Mouse (Mus musculus) hindbrain, embryonic 14.5 days (tissue): Measurements from ENCODE around the gene 1810055G02Rik. TPM values are rescaled to one million over a fixed set of nuclear protein-coding genes. Genes with fewer than 3 reads are reported as not detected.

Source experiments
- ATAC-seq: fragments of 200-750 bp; cut with Nextera tagmentation; 2 replicates; pipeline ENCODE4 v1.8.0; 2017; ENCODE audit warnings: moderate number of reproducible peaks, mild to moderate bottlenecking, moderate TSS enrichment, moderate library complexity; ENCODE audit not compliant: low FRiP score
- DNase-seq: peaks from one replicate; pipeline ENCODE4 v3.0.0-alpha.2; 2015; ENCODE audit warnings: low spot score
- H3K27ac ChIP-seq: fragments of 300-500 bp; sonication (generic); 2 replicates; pipeline ENCODE4 v1.5.1; 2014; ENCODE audit warnings: mild to moderate bottlenecking, moderate library complexity
- H3K27me3 ChIP-seq: fragments of 300-500 bp; sonication (generic); 2 replicates; pipeline ENCODE4 v1.6.1; 2014; ENCODE audit warnings: mild to moderate bottlenecking, low read length, mixed read lengths; ENCODE audit not compliant: control insufficient read depth, insufficient read depth
- H3K36me3 ChIP-seq: fragments of 300-500 bp; sonication (generic); replicated peaks from 2 replicates; pipeline ENCODE4 v1.6.1; 2014; ENCODE audit not compliant: control insufficient read depth, insufficient read depth
- H3K4me1 ChIP-seq: fragments of 300-500 bp; sonication (generic); replicated peaks from 2 replicates; pipeline ENCODE4 v1.6.1; 2014; ENCODE audit warnings: antibody characterized with exemption, low read length, mixed read lengths; ENCODE audit not compliant: control insufficient read depth, insufficient read depth
- H3K4me2 ChIP-seq: fragments of 300-500 bp; sonication (generic); replicated peaks from 2 replicates; pipeline ENCODE4 v1.6.1; 2014; ENCODE audit warnings: mild to moderate bottlenecking, moderate library complexity
- H3K4me3 ChIP-seq: fragments of 300-500 bp; sonication (generic); replicated peaks from 2 replicates; pipeline ENCODE4 v1.5.1; 2014; ENCODE audit warnings: mild to moderate bottlenecking, low read length
- H3K9ac ChIP-seq: fragments of 300-500 bp; sonication (generic); 2 replicates; pipeline ENCODE4 v1.6.1; 2014
- H3K9me3 ChIP-seq: fragments of 300-500 bp; sonication (generic); 2 replicates; pipeline ENCODE4 v1.6.1; 2016; ENCODE audit warnings: low read length; ENCODE audit not compliant: control insufficient read depth
- WGBS: fragments of 180-500 bp; shearing (Covaris S2); extraction: QIAGEN DNeasy Blood & Tissue Kit; methylation state at CpG from one replicate; pipeline ENCODE4 v1.1.7; 2014; 5-methylcytosine and 5-hydroxymethylcytosine counted together
- polyA plus RNA-seq: library from polyadenylated mRNA; unstranded; fragments of >200 nt; fragmentation: Nextera tagmentation; extraction: Ambion mirVana; gene quantifications from 2 replicates; pipeline ENCODE4 v1.2.1, GENCODE M21; 2014

The 1810055G02Rik gene
- polyA plus RNA-seq, 1 experiment from 2014 or later, result 34.0 TPM

- H3K4me1 ChIP-seq, result no peaks in the 10 kb centered on the region
- H3K27ac ChIP-seq, result no peak overlapping the region
- no peak for DNase-seq
- no peak overlapping the region for H3K9ac ChIP-seq
- 69% methylated on average over 6 of the region's 6 CpGs for WGBS
- no peaks in the 10 kb centered on the region for H3K9me3 ChIP-seq
- H3K4me2 ChIP-seq, result no peak overlapping the region
- no peaks in the 10 kb centered on the region for H3K36me3 ChIP-seq
- no peak for ATAC-seq
- H3K27me3 ChIP-seq, result 0 out of 2 replicates have a peak, but pooled peaks cover 1% of the 10 kb centered on the region
- H3K4me3 ChIP-seq, result no peak overlapping the region
These were observed 15.5 kb upstream of the 1810055G02Rik start for GRCm38 (mm10) chr19:3692414-3693145.

- Histone ChIP-seq H3K4me3 (no peak overlapping the region), H3K27ac (no peak overlapping the region), H3K27me3 (no peaks in the 10 kb centered on the region), H3K36me3 (no peaks in the 10 kb centered on the region), H3K9ac (no peak overlapping the region), H3K9me3 (no peaks in the 10 kb centered on the region), H3K4me1 (no peaks in the 10 kb centered on the region), H3K4me2 (no peak overlapping the region)
- ATAC-seq (no peak), DNase-seq (no peak)
- 77% methylated on average over 2 of the region's 2 CpGs for WGBS
These were observed 13.6 kb upstream of the 1810055G02Rik start for GRCm38 (mm10) chr19:3694476-3694875.

GRCm38 (mm10) chr19:3695006-3695405, 13.1 kb upstream of the 1810055G02Rik start:
- Histone ChIP-seq H3K27ac (no peak overlapping the region), H3K9ac (no peak overlapping the region), H3K36me3 (no peaks in the 10 kb centered on the region), H3K9me3 (no peaks in the 10 kb centered on the region), H3K4me1 (no peaks in the 10 kb centered on the region), H3K4me2 (no peak overlapping the region), H3K4me3 (no peak overlapping the region), H3K27me3 (no peaks in the 10 kb centered on the region)
- no peak for ATAC-seq
- DNase-seq, result no peak
- 74% methylated on average over 3 of the region's 3 CpGs for WGBS

- no peaks in the 10 kb centered on the region for H3K4me1 ChIP-seq
- no peaks in the 10 kb centered on the region for H3K9me3 ChIP-seq
- no peaks in the 10 kb centered on the region for H3K27me3 ChIP-seq
- ATAC-seq (no peak), DNase-seq (no peak)
- H3K9ac ChIP-seq, result no peak overlapping the region
- no peaks in the 10 kb centered on the region for H3K36me3 ChIP-seq
- H3K4me3 ChIP-seq, result no peak overlapping the region
- no peak overlapping the region for H3K4me2 ChIP-seq
- no peak overlapping the region for H3K27ac ChIP-seq
- WGBS, result 88% methylated on average over 4 of the region's 4 CpGs
These were observed 12.6 kb upstream of the 1810055G02Rik start for GRCm38 (mm10) chr19:3695471-3695870.

GRCm38 (mm10) chr19:3695976-3696375, 12.1 kb upstream of the 1810055G02Rik start:
- 90% methylated on average over 8 of the region's 8 CpGs for WGBS
- H3K4me2 ChIP-seq, result no peak overlapping the region
- no peak overlapping the region for H3K9ac ChIP-seq
- H3K36me3 ChIP-seq, result no peaks in the 10 kb centered on the region
- H3K4me3 ChIP-seq, result no peak overlapping the region
- no peak for DNase-seq
- H3K9me3 ChIP-seq, result no peaks in the 10 kb centered on the region
- H3K27ac ChIP-seq, result no peak overlapping the region
- no peaks in the 10 kb centered on the region for H3K4me1 ChIP-seq
- ATAC-seq, result no peak
- H3K27me3 ChIP-seq, result no peaks in the 10 kb centered on the region

GRCm38 (mm10) chr19:3698035-3698434, 10.1 kb upstream of the 1810055G02Rik start:
- Histone ChIP-seq H3K9me3 (no peaks in the 10 kb centered on the region), H3K36me3 (no peaks in the 10 kb centered on the region), H3K27me3 (no peaks in the 10 kb centered on the region), H3K4me2 (no peak overlapping the region), H3K27ac (no peak overlapping the region), H3K4me1 (no peaks in the 10 kb centered on the region), H3K9ac (no peak overlapping the region), H3K4me3 (no peak overlapping the region)
- no peak for ATAC-seq
- WGBS, result 92% methylated on average over 7 of the region's 7 CpGs
- DNase-seq, result no peak

DNA sequence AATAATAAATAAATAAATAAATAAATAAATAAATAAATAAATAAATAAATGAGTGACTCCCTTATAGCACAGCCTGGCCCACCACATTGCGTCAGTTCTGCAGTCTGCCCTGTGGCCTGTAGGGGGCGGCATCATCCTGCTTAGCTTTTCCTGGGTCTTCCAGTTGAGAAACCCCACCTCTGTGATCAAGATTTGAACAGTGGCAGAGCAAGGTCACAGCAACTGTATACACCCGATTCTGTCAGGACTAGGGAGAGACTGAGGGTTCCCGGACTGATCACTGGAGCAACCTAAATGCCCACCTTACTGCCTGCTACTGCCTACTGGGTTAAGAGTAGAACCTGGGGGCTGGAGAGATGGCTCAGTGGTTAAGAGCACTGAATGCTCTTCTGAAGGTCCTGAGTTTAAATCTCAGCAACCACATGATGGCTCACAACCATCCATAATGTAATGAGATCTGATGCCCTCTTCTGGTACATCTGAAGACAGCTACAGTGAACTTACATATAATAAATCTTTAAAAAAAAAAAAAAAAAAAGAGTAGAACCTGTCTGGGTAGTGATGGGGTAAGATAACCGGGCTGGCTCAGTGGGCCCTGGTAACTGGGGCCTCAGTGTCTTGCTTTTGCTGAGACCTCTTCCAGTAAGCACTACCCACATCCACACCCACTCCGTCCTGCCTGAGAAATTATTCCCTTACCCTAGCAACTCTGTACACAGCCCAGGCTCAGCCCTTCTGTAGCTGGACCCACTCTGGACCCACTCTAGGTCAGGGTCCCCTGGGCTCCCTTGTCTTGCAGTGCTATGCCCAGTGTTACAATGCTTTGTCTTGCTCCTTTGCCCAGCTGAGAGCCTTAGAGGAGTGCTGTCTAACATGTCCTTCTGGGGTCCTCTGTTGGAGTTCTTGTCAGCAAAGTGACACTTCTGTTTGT, 8.3 kb upstream of the 1810055G02Rik start:
- Histone ChIP-seq H3K9me3 (no peaks in the 10 kb centered on the region), H3K27ac (no peak overlapping the region), H3K9ac (no peak overlapping the region), H3K4me2 (no peak overlapping the region), H3K36me3 (no peaks in the 10 kb centered on the region), H3K27me3 (no peaks in the 10 kb centered on the region), H3K4me1 (no peaks in the 10 kb centered on the region), H3K4me3 (no peak overlapping the region)
- 39% methylated on average over 6 of the region's 6 CpGs for WGBS
- peak; percentile 24; the same call in 1 of the 2 replicates for ATAC-seq
- peak; percentile 80 for DNase-seq

DNA sequence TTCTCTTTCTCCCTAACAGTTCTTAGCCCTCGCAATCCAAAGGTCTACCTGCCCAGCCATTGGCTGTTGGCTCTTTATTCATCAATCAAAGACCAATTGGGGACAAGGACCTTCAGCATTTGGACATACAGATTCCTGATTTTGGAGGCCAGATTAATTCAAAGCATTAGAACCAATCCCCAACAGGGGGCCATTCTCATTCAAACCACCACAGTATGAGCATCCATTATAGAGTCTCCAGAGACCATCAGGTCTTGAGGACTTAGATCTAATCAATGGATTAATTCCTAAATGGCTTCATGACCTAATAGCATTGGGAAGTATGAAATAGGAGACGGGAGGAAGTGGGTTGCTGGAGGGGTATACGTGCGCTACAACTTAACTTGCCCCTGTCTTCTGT, 5.6 kb upstream of the 1810055G02Rik start:
- Histone ChIP-seq H3K9ac (no peak overlapping the region), H3K27ac (no peak overlapping the region), H3K9me3 (no peaks in the 10 kb centered on the region), H3K4me3 (no peak overlapping the region), H3K27me3 (no peaks in the 10 kb centered on the region), H3K36me3 (no peaks in the 10 kb centered on the region), H3K4me2 (no peak overlapping the region), H3K4me1 (0 out of 2 replicates have a peak, but pooled peaks cover 3% of the 10 kb centered on the region)
- ATAC-seq (no peak), DNase-seq (no peak)
- WGBS, result 87% methylated on average over 4 of the region's 4 CpGs

DNA sequence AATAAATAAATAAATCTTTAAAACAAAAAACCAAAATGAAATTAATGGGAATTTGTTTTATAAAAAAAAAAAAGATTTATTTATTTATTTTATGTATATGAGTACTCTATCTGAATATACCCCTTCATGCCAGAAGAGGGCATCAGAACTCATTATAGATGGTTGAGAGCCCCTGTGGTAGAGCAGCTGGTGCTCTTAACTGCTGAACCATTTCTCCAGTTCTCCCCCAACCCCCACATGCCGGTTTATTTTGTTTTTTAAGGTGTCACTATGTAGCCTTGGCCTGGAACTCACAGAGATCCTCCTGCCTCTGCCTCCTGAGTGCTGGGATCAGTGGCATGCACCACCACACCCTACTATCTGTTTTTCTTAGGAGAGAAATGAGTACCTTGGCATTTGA, 1.8 kb upstream of the 1810055G02Rik start:
- Histone ChIP-seq H3K27me3 (no peaks in the 10 kb centered on the region), H3K4me2 (no peak overlapping the region), H3K36me3 (peaks cover under 1% of the 10 kb centered on the region; the same call in 1 of the 2 replicates), H3K27ac (no peak overlapping the region), H3K4me3 (no peak overlapping the region), H3K9ac (no peak overlapping the region), H3K9me3 (no peaks in the 10 kb centered on the region), H3K4me1 (peaks cover 25% of the 10 kb centered on the region)
- WGBS, result 50% methylated on average over 1 of the region's 1 CpGs
- DNase-seq (no peak), ATAC-seq (no peak)
